Mouse (Mus musculus) liver, postnatal 0 days (tissue): ENCODE measurements around the gene Akip1. TPM values are rescaled to one million over a fixed set of nuclear protein-coding genes. Genes with fewer than 3 reads are reported as not detected.

Experiments used
- ATAC-seq: fragments of 200-750 bp; cut with Nextera tagmentation; 2 replicates; pipeline ENCODE4 v1.8.0; 2017; ENCODE audit warnings: mild to moderate bottlenecking, moderate library complexity
- DNase-seq: peaks from one replicate; pipeline ENCODE4 v3.0.0-alpha.2; 2016
- H3K27ac ChIP-seq: fragments of 300-500 bp; sonication (generic); 2 replicates; pipeline ENCODE4 v1.5.1; 2014; ENCODE audit warnings: antibody characterized with exemption, moderate library complexity, mild to moderate bottlenecking, low read depth
- H3K27me3 ChIP-seq: fragments of 300-500 bp; sonication (generic); 2 replicates; pipeline ENCODE4 v1.6.1; 2014; ENCODE audit warnings: low read length, control low read depth, mixed read lengths; ENCODE audit not compliant: insufficient read depth
- H3K36me3 ChIP-seq: fragments of 300-500 bp; sonication (generic); replicated peaks from 2 replicates; pipeline ENCODE4 v1.6.1; 2014; ENCODE audit warnings: mild to moderate bottlenecking, control low read depth, low read length, moderate library complexity, mixed read lengths; ENCODE audit not compliant: insufficient read depth
- H3K4me1 ChIP-seq: fragments of 300-500 bp; sonication (generic); 2 replicates; pipeline ENCODE4 v1.6.1; 2014; ENCODE audit warnings: antibody characterized with exemption, mild to moderate bottlenecking, control low read depth; ENCODE audit not compliant: insufficient read depth
- H3K4me2 ChIP-seq: fragments of 300-500 bp; sonication (generic); 2 replicates; pipeline ENCODE4 v1.6.1; 2014; ENCODE audit warnings: low read depth, mild to moderate bottlenecking, low read length, moderate library complexity, mixed read lengths
- H3K4me3 ChIP-seq: fragments of 300-500 bp; sonication (generic); 2 replicates; pipeline ENCODE4 v1.5.1; 2014; ENCODE audit warnings: low read depth, low read length
- H3K9ac ChIP-seq: fragments of 300-500 bp; sonication (generic); replicated peaks from 2 replicates; pipeline ENCODE4 v1.6.1; 2014; ENCODE audit warnings: mild to moderate bottlenecking, moderate library complexity
- H3K9me3 ChIP-seq: fragments of 300-500 bp; sonication (generic); 2 replicates; pipeline ENCODE4 v1.6.1; 2016; ENCODE audit warnings: mild to moderate bottlenecking, control low read depth, low read length, mixed read lengths
- CTCF ChIP-seq: sonication (generic); IDR thresholded peaks from 2 replicates; pipeline ENCODE4 v1.5.1; 2016; ENCODE audit warnings: antibody characterized with exemption, low read depth
- EP300 ChIP-seq: IDR thresholded peaks from 2 replicates; pipeline ENCODE4 v1.6.1; 2016; ENCODE audit warnings: antibody characterized with exemption, low read depth, mild to moderate bottlenecking
- WGBS: fragments of 180-500 bp; shearing (Covaris S2); extraction: QIAGEN DNeasy Blood & Tissue Kit; methylation state at CpG from one replicate; pipeline ENCODE4 v1.1.7; 2014; ENCODE audit not compliant: insufficient replicate concordance; 5-methylcytosine and 5-hydroxymethylcytosine counted together
- polyA plus RNA-seq: library from polyadenylated mRNA; unstranded; fragments of >200 nt; fragmentation: Nextera tagmentation; extraction: Ambion mirVana; gene quantifications from 2 replicates; pipeline ENCODE4 v1.2.1, GENCODE M21; 2015

Gene Akip1
- polyA plus RNA-seq, 1 experiment from 2014 or later = 24.5 TPM

DNA sequence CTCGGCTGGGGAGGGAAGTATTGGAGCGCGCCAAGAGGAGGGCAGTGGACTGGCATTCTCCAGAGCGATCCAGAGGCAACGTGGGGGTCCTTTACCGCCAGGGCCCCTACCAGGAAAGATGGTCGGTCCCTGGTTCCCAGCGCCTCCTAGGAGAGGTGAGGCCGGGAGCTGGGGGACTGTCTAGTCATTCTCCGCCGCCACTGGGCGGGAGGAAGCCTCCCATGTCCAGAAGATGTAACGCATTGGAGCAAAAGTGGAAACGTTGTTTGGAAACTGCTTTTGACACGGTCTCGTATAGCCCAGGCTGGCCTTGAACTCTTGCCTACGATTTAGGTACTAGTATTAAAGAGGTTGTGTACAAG is 507 bp downstream of the Akip1 start:
- Histone ChIP-seq H3K27ac (peak overlapping the region; percentile 58), H3K9ac (peak overlapping the region; percentile 77), H3K27me3 (no peaks in the 10 kb centered on the region), H3K9me3 (no peaks in the 10 kb centered on the region), H3K4me1 (peaks cover 4% of the 10 kb centered on the region; the same call in 1 of the 2 replicates), H3K4me2 (peak overlapping the region; percentile 83), H3K4me3 (peak overlapping the region; percentile 64), H3K36me3 (peaks cover 11% of the 10 kb centered on the region)
- 1% methylated on average over 17 of the region's 17 CpGs for WGBS
- no peak for DNase-seq
- peak; percentile 41 for ATAC-seq
- no peak for TF ChIP-seq EP300
- no peak for TF ChIP-seq CTCF

DNA sequence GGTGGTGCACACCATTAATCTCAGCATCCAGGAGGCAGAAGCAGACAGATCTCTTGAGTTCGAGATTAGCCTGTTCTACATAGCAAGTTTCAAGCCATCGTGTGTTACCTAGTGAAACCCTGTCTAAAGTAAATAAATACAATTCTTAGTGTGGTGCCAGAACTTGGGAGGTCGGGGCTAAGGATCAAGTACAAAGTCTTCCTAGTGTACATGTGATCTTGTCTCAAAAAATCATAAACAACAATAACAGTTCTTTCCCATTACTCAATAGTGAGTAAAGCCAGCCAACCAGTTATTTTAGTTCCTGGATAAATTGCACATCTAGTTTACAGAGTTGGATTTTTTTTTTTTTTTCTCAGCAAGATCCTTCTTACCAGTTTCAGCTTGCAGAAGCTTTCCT is 971 bp downstream of the Akip1 start:
- TF ChIP-seq CTCF (no peak), EP300 (no peak)
- DNase-seq (no peak), ATAC-seq (no peak)
- no peaks in the 10 kb centered on the region for H3K9me3 ChIP-seq
- no peaks in the 10 kb centered on the region for H3K27me3 ChIP-seq
- H3K9ac ChIP-seq = no peak overlapping the region
- peak overlapping the region; percentile 83 for H3K4me2 ChIP-seq
- WGBS = 46% methylated on average over 3 of the region's 3 CpGs
- no peak overlapping the region for H3K27ac ChIP-seq
- peak overlapping the region; percentile 64; the same call in 1 of the 2 replicates for H3K4me3 ChIP-seq
- H3K4me1 ChIP-seq = peaks cover 4% of the 10 kb centered on the region; the same call in 1 of the 2 replicates
- peaks cover 14% of the 10 kb centered on the region for H3K36me3 ChIP-seq

GRCm38 (mm10) chr7:109707023-109707785 is 3.7 kb downstream of the Akip1 start:
- H3K36me3 ChIP-seq = peaks cover 26% of the 10 kb centered on the region
- DNase-seq (peak; percentile 50), ATAC-seq (no peak)
- H3K9me3 ChIP-seq = no peaks in the 10 kb centered on the region
- no peaks in the 10 kb centered on the region for H3K27me3 ChIP-seq
- WGBS = 31% methylated on average over 4 of the region's 4 CpGs
- no peak overlapping the region for H3K4me2 ChIP-seq
- no peak overlapping the region for H3K4me3 ChIP-seq
- peaks cover 4% of the 10 kb centered on the region; the same call in 1 of the 2 replicates for H3K4me1 ChIP-seq
- TF ChIP-seq EP300 (no peak), CTCF (peak; percentile 81)
- H3K9ac ChIP-seq = no peak overlapping the region
- no peak overlapping the region for H3K27ac ChIP-seq

GRCm38 (mm10) chr7:109708961-109709382 is 5.5 kb downstream of the Akip1 start:
- Histone ChIP-seq H3K9ac (no peak overlapping the region), H3K36me3 (peaks cover 37% of the 10 kb centered on the region), H3K27me3 (no peaks in the 10 kb centered on the region), H3K9me3 (no peaks in the 10 kb centered on the region), H3K4me3 (no peak overlapping the region), H3K27ac (no peak overlapping the region), H3K4me1 (no peaks in the 10 kb centered on the region), H3K4me2 (no peak overlapping the region)
- WGBS = 63% methylated on average over 3 of the region's 3 CpGs
- ATAC-seq (no peak), DNase-seq (no peak)
- no peak for TF ChIP-seq CTCF
- TF ChIP-seq EP300 = no peak

GRCm38 (mm10) chr7:109710069-109710468 is 6.6 kb downstream of the Akip1 start:
- no peaks in the 10 kb centered on the region for H3K27me3 ChIP-seq

DNA sequence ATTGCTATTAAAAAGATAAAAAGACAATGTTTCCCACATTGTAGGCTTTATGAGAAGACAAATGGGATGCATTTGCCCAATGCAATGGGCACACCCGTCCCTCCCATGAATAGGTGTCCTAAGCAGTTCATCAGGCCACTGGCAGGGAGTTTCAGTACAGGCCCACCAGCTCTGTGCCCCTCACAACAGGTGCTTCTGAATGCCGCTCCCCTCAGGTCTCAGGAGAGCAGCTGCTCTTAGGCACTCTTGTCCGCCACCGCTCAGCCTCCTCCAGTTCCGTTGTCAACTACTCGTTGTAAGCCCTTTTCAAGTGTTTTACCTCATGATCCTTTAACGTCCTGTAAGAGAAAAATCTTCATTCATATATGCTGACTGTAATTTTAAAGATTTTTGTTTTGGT is 8.7 kb downstream of the Akip1 start:
- Histone ChIP-seq H3K9me3 (no peaks in the 10 kb centered on the region), H3K4me1 (no peaks in the 10 kb centered on the region), H3K4me2 (no peak overlapping the region), H3K9ac (no peak overlapping the region), H3K4me3 (no peak overlapping the region), H3K27ac (no peak overlapping the region), H3K36me3 (peaks cover 37% of the 10 kb centered on the region), H3K27me3 (no peaks in the 10 kb centered on the region)
- DNase-seq (no peak), ATAC-seq (no peak)
- WGBS = 93% methylated on average over 7 of the region's 7 CpGs
- no peak for TF ChIP-seq EP300
- no peak for TF ChIP-seq CTCF

More at GRCm38 (mm10) chr7:109710069-109710468, 6.6 kb downstream of the Akip1 start:
- Histone ChIP-seq H3K9me3 (no peaks in the 10 kb centered on the region), H3K4me3 (no peak overlapping the region), H3K36me3 (peaks cover 37% of the 10 kb centered on the region), H3K4me1 (no peaks in the 10 kb centered on the region), H3K27ac (no peak overlapping the region), H3K4me2 (no peak overlapping the region), H3K9ac (no peak overlapping the region)
- ATAC-seq (no peak), DNase-seq (no peak)
- WGBS = 47% methylated on average over 1 of the region's 1 CpGs
- TF ChIP-seq CTCF (no peak), EP300 (no peak)
